Mouse (Mus musculus): Measurements from ENCODE around the gene Mfge8. TPM values are rescaled to one million over a fixed set of nuclear protein-coding genes. Genes with fewer than 3 reads are reported as not detected.

The Mfge8 gene
- polyA plus RNA-seq, 1 experiment, result 83.7 TPM

GRCm38 (mm10) chr7:79140897-79141296, 8.0 kb downstream of the Mfge8 start:
- H3K4me3 ChIP-seq (replicated peaks; ENCODE audit: insufficient read depth, low read depth, low read length), result no peak overlapping the region
- DNase-seq, result peak; percentile 62 to 80
- TF ChIP-seq POLR2A (IDR thresholded peaks at IDR 0.05; ENCODE audit: borderline replicate concordance, insufficient read depth, low read length) (no peak), CTCF (IDR thresholded peaks at IDR 0.05; ENCODE audit: borderline replicate concordance, insufficient read depth, low read depth, low read length) (peak; percentile 93)
- H3K4me1 ChIP-seq (ENCODE audit: control insufficient read depth, insufficient read depth, low read length), result no peaks in the 10 kb centered on the region
- 40% methylated on average over 8 of the region's 8 CpGs for WGBS
- no peaks in the 10 kb centered on the region for H3K27me3 ChIP-seq (ENCODE audit: control insufficient read depth, insufficient read depth, low read length)
- no peak overlapping the region for H3K27ac ChIP-seq (ENCODE audit: insufficient read depth, low read length)

DNA sequence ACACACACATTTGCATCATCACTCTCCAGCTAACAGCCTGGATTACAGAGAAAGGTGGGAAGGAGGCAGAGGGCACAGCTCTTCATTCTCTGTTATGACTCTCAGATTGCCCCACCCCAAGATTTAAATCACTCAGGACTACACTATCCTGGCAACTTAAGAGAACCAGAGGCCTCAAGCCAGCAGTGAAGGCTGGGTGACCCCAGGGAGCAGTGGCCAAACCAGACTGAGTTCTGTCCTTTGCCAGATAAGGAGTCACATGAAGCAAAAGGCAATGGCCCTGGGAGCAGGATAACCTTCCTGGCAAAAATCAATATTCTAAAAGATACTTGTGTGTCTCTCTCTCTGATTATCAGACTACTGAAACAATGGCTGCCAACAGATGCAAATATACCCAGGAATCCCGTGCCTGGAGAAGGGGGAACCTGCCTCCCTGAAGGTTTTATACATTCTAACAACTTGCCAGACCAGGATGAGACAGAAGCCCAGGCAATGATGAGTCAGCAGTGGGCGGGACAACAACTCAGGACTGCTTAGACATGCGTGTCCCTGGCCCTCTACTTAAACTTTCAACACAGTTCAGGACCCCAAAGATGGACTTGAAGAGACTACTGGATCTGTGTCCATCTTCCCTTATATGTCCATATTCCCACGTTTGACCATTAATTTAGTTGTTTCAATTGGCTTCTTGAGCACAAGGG, 8.8 kb downstream of the Mfge8 start:
- no peak for DNase-seq
- no peak overlapping the region for H3K27ac ChIP-seq (ENCODE audit: insufficient read depth, low read length)
- TF ChIP-seq POLR2A (IDR thresholded peaks at IDR 0.05; ENCODE audit: borderline replicate concordance, insufficient read depth, low read length) (no peak), CTCF (IDR thresholded peaks at IDR 0.05; ENCODE audit: borderline replicate concordance, insufficient read depth, low read depth, low read length) (no peak)
- H3K27me3 ChIP-seq (ENCODE audit: control insufficient read depth, insufficient read depth, low read length), result no peaks in the 10 kb centered on the region
- no peaks in the 10 kb centered on the region for H3K4me1 ChIP-seq (ENCODE audit: control insufficient read depth, insufficient read depth, low read length)
- 65% methylated on average over 4 of the region's 4 CpGs for WGBS
- H3K4me3 ChIP-seq (replicated peaks; ENCODE audit: insufficient read depth, low read depth, low read length), result no peak overlapping the region

DNA sequence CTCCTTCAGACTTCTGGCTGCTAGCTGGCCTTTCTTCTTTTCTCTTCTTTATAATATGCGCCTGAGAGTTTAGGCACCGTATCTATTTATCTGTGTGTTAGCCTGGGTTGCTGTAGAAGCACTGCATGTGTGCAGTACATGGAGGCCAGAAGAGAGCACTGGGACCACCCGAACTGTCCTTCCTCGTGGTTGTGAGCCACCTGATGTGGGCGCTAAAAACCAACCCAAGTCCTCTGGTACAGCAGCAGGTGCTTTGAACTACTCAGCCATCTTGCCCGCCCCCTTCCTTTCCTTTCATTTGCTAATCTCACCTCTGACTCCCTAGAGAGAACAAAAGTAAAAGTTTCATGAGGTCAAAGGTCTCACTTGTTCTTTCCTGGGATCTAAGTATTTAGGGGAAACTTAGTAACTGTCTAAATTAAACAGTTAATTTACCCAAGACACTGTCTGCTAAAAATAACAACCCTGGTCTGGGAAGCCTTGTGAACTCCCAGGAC, 9.5 kb downstream of the Mfge8 start:
- H3K27me3 ChIP-seq (ENCODE audit: control insufficient read depth, insufficient read depth, low read length), result no peaks in the 10 kb centered on the region
- 67% methylated on average over 6 of the region's 6 CpGs for WGBS
- H3K4me3 ChIP-seq (replicated peaks; ENCODE audit: insufficient read depth, low read depth, low read length), result no peak overlapping the region
- no peaks in the 10 kb centered on the region for H3K4me1 ChIP-seq (ENCODE audit: control insufficient read depth, insufficient read depth, low read length)
- H3K27ac ChIP-seq (ENCODE audit: insufficient read depth, low read length), result no peak overlapping the region
- no peak for TF ChIP-seq CTCF (IDR thresholded peaks at IDR 0.05; ENCODE audit: borderline replicate concordance, insufficient read depth, low read depth, low read length)
- no peak for TF ChIP-seq POLR2A (IDR thresholded peaks at IDR 0.05; ENCODE audit: borderline replicate concordance, insufficient read depth, low read length)
- DNase-seq, result no peak

DNA sequence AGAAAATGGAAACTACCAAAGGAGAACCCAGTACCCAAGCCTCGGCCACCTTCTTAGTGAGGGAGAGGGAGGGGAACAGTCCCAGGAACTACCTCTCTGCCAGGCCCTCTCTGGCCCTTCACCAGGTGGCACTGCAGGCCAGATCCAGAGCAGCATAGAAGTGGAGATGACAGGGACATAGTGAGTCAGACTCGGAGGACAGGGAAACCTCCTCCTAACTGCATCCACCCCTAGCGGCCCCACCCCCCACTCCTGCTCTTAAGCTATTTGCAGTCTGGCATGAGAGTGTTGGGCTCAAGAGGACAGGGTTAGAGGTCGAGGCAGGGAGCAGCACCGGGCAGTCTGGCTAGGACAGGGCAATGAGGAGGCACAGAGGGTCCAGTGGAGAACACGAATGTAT, 15.5 kb downstream of the Mfge8 start:
- no peak for DNase-seq
- TF ChIP-seq POLR2A (IDR thresholded peaks at IDR 0.05; ENCODE audit: borderline replicate concordance, insufficient read depth, low read length) (no peak), CTCF (IDR thresholded peaks at IDR 0.05; ENCODE audit: borderline replicate concordance, insufficient read depth, low read depth, low read length) (no peak)

DNA sequence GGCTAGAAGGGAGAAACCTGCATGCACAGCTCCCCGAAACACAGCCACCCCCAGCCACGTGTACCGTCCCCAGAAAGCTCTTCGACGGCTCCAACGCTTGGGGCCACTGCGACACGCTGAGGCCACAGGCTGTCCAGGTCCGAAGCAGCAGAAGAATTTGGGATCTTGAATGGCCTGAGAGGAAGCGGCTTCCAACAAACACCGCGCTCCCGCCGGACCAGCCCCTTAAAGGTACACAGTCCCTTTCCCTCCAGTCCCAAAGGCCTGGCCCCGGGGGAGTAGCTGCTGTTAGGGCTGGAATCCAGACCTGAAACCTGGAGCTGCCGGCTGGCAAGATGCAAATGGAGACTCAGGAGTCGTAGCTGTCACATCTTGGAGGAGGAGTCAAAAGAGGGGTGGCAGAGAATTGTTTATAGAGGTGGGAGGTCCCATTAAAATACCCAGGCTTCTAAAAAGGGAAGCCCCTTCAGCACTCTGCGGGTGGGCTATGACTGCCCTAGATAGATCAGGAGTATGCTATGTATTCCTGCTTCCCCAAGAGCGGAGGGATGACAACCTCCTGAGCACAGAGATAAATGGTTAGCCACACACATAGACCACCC, 17.9 kb downstream of the Mfge8 start, which contains the start of gene Hapln3:
Gene Hapln3, minus strand, starts transcription at position 176 of the 602 bp plus-strand sequence.
- TF ChIP-seq POLR2A (IDR thresholded peaks at IDR 0.05; ENCODE audit: borderline replicate concordance, insufficient read depth, low read length), result no peak
- no peak for TF ChIP-seq CTCF (IDR thresholded peaks at IDR 0.05; ENCODE audit: borderline replicate concordance, insufficient read depth, low read depth, low read length)
- WGBS, result 9% methylated on average over 19 of the region's 19 CpGs
- no peaks in the 10 kb centered on the region; the same call in 1 of the 2 replicates for H3K27me3 ChIP-seq (ENCODE audit: control insufficient read depth, insufficient read depth, low read length)
- H3K4me3 ChIP-seq (replicated peaks; ENCODE audit: insufficient read depth, low read depth, low read length), result no peak within 1 kb of the TSS
- H3K4me1 ChIP-seq (ENCODE audit: control insufficient read depth, insufficient read depth, low read length), result no peaks in the 10 kb centered on the region
- no peak within 1 kb of the TSS for H3K27ac ChIP-seq (ENCODE audit: insufficient read depth, low read length)
- no peak for DNase-seq

More for the DNA sequence above, 15.5 kb downstream of the Mfge8 start:
- Histone ChIP-seq H3K4me1 (ENCODE audit: control insufficient read depth, insufficient read depth, low read length) (no peaks in the 10 kb centered on the region), H3K27me3 (ENCODE audit: control insufficient read depth, insufficient read depth, low read length) (no peaks in the 10 kb centered on the region; the same call in 1 of the 2 replicates), H3K4me3 (replicated peaks; ENCODE audit: insufficient read depth, low read depth, low read length) (no peak overlapping the region), H3K27ac (ENCODE audit: insufficient read depth, low read length) (no peak overlapping the region)
- 48% methylated on average over 6 of the region's 6 CpGs for WGBS

DNA sequence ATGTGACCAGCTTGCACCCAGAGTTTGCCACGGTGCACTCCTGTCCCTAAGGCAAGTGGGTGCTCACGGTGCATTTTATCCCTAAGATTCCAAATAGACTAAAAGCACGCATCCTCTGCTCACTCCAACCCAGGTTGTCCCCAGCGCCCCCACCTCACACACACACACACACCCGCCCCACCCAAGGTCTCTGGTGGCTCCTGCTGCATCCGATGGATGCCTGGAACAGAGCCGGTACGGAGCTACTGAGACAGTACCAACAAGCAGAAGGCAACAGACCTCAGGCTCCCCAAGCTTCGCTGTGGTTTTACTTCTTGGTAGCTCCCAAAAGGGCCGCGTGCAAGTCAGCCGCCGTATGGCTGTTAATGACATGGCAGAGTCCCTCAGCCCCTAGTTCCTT, 18.5 kb downstream of the Mfge8 start:
- Histone ChIP-seq H3K4me1 (ENCODE audit: control insufficient read depth, insufficient read depth, low read length) (no peaks in the 10 kb centered on the region), H3K27ac (ENCODE audit: insufficient read depth, low read length) (no peak overlapping the region), H3K4me3 (replicated peaks; ENCODE audit: insufficient read depth, low read depth, low read length) (no peak overlapping the region), H3K27me3 (ENCODE audit: control insufficient read depth, insufficient read depth, low read length) (no peaks in the 10 kb centered on the region; the same call in 1 of the 2 replicates)
- no peak for DNase-seq
- TF ChIP-seq POLR2A (IDR thresholded peaks at IDR 0.05; ENCODE audit: borderline replicate concordance, insufficient read depth, low read length), result no peak
- no peak for TF ChIP-seq CTCF (IDR thresholded peaks at IDR 0.05; ENCODE audit: borderline replicate concordance, insufficient read depth, low read depth, low read length)
- WGBS, result 18% methylated on average over 13 of the region's 13 CpGs

DNA sequence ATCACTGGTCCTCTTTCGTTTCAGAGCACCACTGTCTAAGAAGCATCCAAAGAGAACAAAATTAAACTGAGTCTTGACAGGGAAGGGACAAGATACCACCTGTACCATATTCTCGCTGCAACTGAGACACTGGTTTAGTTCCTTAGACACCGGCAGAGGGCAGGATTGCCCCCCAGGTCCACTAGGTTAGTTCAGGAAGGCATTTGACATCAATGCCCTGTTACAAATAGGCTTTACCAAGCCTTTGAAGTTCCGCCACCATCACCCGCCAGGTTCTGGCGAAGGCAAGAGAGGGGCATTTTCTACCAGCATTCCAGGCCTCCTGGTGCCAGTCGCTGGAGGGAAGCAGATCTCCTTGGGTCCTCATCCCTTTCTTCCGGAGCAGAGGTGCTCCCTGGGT, 19.0 kb downstream of the Mfge8 start:
- DNase-seq, result no peak
- Histone ChIP-seq H3K27ac (ENCODE audit: insufficient read depth, low read length) (no peak overlapping the region), H3K4me3 (replicated peaks; ENCODE audit: insufficient read depth, low read depth, low read length) (no peak overlapping the region), H3K27me3 (ENCODE audit: control insufficient read depth, insufficient read depth, low read length) (no peaks in the 10 kb centered on the region; the same call in 1 of the 2 replicates), H3K4me1 (ENCODE audit: control insufficient read depth, insufficient read depth, low read length) (no peaks in the 10 kb centered on the region)
- TF ChIP-seq POLR2A (IDR thresholded peaks at IDR 0.05; ENCODE audit: borderline replicate concordance, insufficient read depth, low read length) (no peak), CTCF (IDR thresholded peaks at IDR 0.05; ENCODE audit: borderline replicate concordance, insufficient read depth, low read depth, low read length) (peak; percentile 25; the same call in 1 of the 2 replicates)
- 24% methylated on average over 8 of the region's 8 CpGs for WGBS

- no peak for TF ChIP-seq CTCF (IDR thresholded peaks at IDR 0.05; ENCODE audit: borderline replicate concordance, insufficient read depth, low read depth, low read length)
- TF ChIP-seq POLR2A (IDR thresholded peaks at IDR 0.05; ENCODE audit: borderline replicate concordance, insufficient read depth, low read length), result no peak
- H3K27ac ChIP-seq (ENCODE audit: insufficient read depth, low read length), result no peak overlapping the region
- WGBS, result 65% methylated on average over 5 of the region's 5 CpGs
- DNase-seq, result no peak
- no peaks in the 10 kb centered on the region for H3K27me3 ChIP-seq (ENCODE audit: control insufficient read depth, insufficient read depth, low read length)
- no peaks in the 10 kb centered on the region for H3K4me1 ChIP-seq (ENCODE audit: control insufficient read depth, insufficient read depth, low read length)
- H3K4me3 ChIP-seq (replicated peaks; ENCODE audit: insufficient read depth, low read depth, low read length), result no peak overlapping the region
These were observed 25.4 kb downstream of the Mfge8 start for GRCm38 (mm10) chr7:79123465-79123864.
